Mouse (Mus musculus) heart, postnatal 10 days (tissue): Measurements from ENCODE around the gene Wdr13. TPM values are rescaled to one million over a fixed set of nuclear protein-coding genes. Genes with fewer than 3 reads are reported as not detected.

Experiments used
- DNase-seq, 2 experiments: peaks; one replicate each; pipeline ENCODE4 v3.0.0; 2021
- intact Hi-C: fragments of 180-260 bp; cut with DNase I; formaldehyde crosslinking; loops from one replicate; pipeline ENCODE4 v1.15.1; 2025
- total RNA-seq, 2 experiments: library from RNA; stranded (reverse); gene quantifications; 2 replicates each; pipeline ENCODE4 v1.2.3; 2021

The Wdr13 gene
- total RNA-seq, result 10 to 100 TPM; 79.1 to 79.3 TPM

DNA sequence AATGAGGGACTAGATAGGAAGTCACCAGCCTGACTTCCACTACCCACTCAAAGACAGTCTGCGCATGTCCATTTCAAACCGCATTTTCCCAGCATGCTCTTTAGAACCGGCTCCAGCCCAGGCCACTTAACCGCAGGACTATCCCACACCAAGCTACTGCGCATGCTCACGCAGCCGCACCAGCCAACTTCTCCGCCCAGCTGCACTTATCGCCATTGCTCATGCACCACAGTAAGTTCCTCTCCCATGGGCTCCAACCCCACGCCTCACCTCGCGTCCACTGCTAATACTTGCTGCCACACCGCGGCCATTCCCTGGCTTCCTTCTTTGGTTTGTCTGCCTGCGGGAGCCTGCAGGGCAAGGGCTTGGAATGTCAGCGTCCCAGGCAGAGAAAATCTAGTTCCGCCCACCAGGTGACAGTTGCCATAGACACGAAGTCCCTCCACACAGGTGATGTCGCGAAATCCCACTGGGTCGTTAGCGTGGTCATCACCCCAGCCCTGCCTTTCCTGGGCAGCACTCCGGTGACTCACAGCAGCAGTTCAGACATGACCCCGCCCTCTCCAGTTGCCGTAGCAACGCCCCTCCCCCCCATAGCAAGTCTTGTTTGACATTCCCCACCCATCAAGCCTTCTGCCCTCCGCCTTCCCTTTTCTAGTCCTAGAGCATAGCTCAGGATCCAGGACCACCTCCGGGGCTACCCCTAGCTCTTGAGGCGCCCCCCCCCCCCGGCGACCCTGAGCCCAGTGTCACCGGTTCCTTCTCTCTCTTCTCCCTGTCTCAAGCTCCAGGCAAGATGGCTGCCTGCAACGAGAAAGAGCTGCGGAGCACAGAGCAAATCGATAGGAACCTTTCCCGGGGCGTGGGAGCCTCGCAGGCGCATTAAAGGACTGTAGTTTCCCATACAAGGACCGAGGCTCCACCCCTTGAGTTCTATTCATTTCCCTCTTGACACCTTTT is at the start of gene Wdr13:
Gene Wdr13 (minus strand): TSS at position 876 of the 960 bp plus-strand sequence.
- intact Hi-C loops, result no loop called here
- DNase-seq, result peak; percentile 89 to 92

DNA sequence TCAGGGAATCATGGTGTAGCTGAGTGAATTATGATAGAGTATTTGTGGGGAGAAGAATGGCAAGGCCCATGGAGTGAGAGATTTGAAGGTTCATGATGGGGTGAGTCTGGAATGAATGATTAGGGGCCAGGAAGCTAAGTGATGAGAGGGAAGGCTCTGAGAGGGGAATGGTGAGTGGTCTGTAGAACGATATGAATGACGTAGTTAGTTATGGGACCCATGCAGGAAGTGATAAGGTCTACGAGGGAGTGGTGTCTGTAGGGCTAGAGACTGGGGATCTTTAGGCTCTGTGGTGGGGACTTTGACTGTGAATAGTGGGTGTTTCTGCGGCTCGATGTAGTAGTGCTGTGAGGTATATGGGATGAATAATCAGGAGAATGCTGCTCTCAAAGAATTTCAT is 47.0 kb upstream of the Wdr13 start:
- no peak for DNase-seq
- intact Hi-C loops, result no loop called here

DNA sequence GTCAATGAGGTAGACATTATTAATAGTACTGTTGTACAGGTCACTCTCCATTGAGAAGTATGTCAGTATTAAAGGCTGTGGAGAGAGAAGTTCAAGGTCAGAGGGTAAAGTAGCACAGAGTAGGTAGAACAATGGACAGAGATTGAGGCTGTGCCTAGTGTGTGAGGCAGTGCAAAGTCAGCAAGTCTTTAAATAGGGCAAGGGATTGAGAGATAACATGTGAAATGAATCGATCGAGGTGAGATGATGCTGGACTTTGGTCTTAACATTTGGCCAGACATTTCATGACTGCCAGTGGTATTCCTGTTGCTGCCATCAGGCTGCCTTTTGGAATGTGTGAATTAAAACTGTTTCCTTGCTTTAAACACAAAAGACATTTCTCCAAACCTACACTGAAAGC is 46.2 kb upstream of the Wdr13 start:
- intact Hi-C loops, result no loop called here
- no peak for DNase-seq

GRCm38 (mm10) chrX:8175504-8176385 is 43.1 kb upstream of the Wdr13 start, which contains the start of gene Tbc1d25:
TSS of gene Tbc1d25 (minus strand) at chrX:8176181.
- intact Hi-C loops, result no loop called here
- peak; percentile 87 to 89 for DNase-seq

GRCm38 (mm10) chrX:8175169-8175503 is 42.4 kb upstream of the Wdr13 start:
- intact Hi-C loops, result no loop called here

GRCm38 (mm10) chrX:8167716-8168647 is 35.3 kb upstream of the Wdr13 start:
- no peak for DNase-seq
- intact Hi-C loops, result no loop called here

More at GRCm38 (mm10) chrX:8175169-8175503, 42.4 kb upstream of the Wdr13 start:
- no peak for DNase-seq

GRCm38 (mm10) chrX:8164471-8164870 is 31.8 kb upstream of the Wdr13 start:
- intact Hi-C loops, result no loop called here
- DNase-seq, result no peak

DNA sequence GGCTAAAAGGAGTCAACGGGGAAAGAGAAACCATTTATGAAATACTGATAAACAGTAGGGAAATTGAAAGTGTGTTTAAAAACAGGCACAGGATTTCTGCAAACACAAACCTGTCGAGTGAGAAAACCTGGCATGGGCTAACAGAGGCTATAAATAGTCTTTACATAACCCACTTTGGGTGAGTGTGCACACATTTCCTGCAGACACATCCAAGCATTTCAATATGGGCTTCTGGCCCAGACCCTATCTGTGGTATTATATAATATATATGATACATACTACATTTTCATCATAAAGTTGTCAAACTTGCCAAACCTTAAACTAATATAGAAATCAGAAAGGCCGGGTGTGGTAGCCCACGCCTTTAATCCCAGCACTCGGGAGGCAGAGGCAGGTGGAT is 30.4 kb upstream of the Wdr13 start:
- DNase-seq, result no peak

GRCm38 (mm10) chrX:8145153-8145991 is 12.7 kb upstream of the Wdr13 start, which contains the start of gene Rbm3:
TSS of gene Rbm3 (minus strand) at chrX:8145880.
- peak; percentile 86 to 90 for DNase-seq
- intact Hi-C loops, result no loop called here

More for the DNA sequence above, 30.4 kb upstream of the Wdr13 start:
- intact Hi-C loops, result no loop called here

GRCm38 (mm10) chrX:8143750-8144149 is 11.1 kb upstream of the Wdr13 start:
- no peak for DNase-seq

GRCm38 (mm10) chrX:8142948-8143347 is 10.3 kb upstream of the Wdr13 start:
- DNase-seq, result no peak
- intact Hi-C loops, result no loop called here

More at GRCm38 (mm10) chrX:8143750-8144149, 11.1 kb upstream of the Wdr13 start:
- intact Hi-C loops, result no loop called here

DNA sequence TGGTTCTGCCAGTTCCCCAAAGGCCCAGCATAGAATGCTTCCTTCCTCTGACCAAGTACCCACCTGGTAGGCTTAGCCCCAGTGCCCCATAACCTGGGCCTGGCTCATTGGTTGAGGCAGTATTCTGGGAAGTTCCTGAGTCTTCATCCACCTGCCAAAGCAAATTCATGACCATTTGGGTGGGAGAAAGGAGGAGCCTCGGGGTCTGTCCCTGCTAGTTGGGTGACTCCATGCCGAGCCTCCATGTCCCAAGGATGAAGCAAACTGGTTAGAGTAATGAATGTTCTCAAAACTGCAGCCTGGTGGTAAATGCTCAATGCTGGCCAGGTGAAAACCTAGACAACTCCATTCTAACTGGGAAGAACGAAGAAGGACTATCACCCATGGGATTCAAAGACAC is 8.4 kb upstream of the Wdr13 start:
- intact Hi-C loops, result no loop called here
- no peak for DNase-seq

DNA sequence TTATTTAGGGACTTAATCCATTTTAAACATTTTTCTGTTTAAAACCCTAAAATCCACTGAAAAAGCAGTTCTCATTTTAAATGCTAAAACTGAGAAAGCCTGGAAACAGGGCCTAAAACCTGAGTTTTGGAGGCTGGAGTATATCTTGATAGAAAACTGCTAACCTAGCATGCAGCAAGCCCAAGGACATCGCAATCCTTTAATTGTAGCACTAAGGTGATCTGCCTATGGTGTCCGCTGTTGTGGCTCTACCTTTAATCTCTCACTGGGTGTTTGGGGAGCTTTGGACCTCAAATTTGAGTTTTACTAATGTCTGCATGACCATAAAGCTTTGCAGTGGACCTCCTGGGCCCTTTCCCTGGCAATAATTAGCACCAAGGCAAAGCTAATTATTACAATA is 7.8 kb upstream of the Wdr13 start:
- intact Hi-C loops, result no loop called here
- DNase-seq, result no peak

- DNase-seq, result no peak
- intact Hi-C loops, result no loop called here
These were observed 6.8 kb upstream of the Wdr13 start for GRCm38 (mm10) chrX:8139480-8139879.

GRCm38 (mm10) chrX:8135886-8136285 is 3.2 kb upstream of the Wdr13 start:
- DNase-seq, result no peak
- intact Hi-C loops, result no loop called here

DNA sequence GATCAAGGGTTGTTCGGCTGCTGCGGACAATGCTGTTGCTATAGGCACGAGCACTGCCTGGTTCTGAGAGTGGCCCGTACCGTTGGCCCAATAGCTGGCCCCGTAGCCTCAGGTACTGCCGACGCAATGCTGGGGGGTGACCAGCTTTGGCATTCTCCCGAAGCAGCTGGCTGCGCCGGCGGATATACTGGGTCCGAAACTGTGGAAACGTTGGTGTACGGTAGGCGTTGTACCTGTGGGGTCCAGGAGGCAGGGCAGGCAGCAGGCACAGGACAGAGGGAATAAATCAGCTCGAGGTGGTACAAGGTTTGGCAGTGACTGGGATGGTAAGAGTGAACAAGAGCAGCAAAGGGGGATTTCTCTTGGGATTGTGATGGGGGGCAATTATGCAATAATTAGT is 1.3 kb downstream of the Wdr13 start:
- intact Hi-C loops, result no loop called here
- DNase-seq, result no peak

- DNase-seq, result no peak
- intact Hi-C loops, result no loop called here
These were observed 7.5 kb downstream of the Wdr13 start for GRCm38 (mm10) chrX:8125235-8125634.

DNA sequence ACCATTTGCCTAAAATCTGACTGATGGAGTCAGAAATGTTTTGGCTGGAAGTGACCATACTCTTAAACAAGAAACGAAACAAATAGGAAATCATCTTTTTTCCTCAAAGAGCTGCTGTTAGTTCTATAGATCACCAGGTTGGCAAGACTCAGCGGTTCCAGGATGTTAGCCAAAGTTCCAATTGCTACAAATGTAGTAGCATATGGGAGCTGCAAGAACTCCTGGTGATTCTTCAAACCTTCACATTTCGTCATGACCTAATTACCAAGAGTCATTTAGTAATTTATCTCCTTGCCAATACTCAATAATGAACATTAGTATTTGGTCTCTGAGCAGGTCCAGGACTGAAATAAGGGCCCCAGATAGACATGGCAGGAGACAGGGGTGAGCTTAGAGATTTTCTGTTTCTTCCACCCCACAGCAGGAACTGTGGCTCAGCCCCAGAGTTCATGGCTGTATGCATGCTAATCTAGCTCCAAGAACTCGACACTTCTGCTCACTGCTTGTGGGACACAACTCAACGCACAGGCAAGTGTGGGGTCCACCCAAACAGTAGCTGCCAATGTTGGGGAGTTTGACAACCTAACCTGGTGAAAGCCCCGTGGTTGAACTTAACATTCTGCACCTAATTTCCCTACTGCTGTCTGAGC is 8.7 kb downstream of the Wdr13 start:
- intact Hi-C loops, result no loop called here
- DNase-seq, result no peak

- intact Hi-C loops, result loop anchor here (10.0 kb wide), 1 partner anchor 202 kb away; the partner anchor contains the start of gene Pcsk1n
- DNase-seq, result no peak
These were observed 15.4 kb downstream of the Wdr13 start for GRCm38 (mm10) chrX:8117264-8117663.
